Mouse (Mus musculus): ENCODE results near the gene Tmem132d.

DNA sequence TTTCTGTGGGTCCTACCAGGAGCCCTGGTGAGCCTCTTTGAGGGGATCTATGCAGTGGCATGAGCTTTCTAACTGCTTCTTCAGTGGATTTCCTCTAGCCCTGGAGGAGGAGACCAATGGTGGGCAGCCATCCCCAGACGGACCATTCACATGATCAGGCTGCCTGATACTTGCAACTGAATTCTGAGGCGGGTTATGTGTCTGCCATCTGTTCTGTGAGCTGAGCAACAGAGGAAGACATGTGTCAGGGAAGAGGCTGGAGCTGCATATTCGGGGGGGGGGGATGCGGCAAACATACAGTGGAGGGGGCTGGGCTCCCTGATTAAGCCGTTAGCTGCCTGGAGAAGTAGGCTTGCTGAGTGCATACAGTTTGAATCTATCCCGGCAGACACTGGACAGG, 19.3 kb upstream of the Tmem132d start:
- TF ChIP-seq CTCF (IDR thresholded peaks at IDR 0.05; ENCODE audit: control insufficient read depth, insufficient read depth, insufficient read length): no peak
- TF ChIP-seq MAX (IDR thresholded peaks at IDR 0.05): no peak
- TF ChIP-seq MYOD1 (IDR thresholded peaks at IDR 0.05; ENCODE audit: control insufficient read depth, insufficient read length, low read depth): no peak
- no peak for TF ChIP-seq MYOG (IDR thresholded peaks at IDR 0.05; ENCODE audit: control insufficient read depth, extremely low read depth, insufficient read length)
